Mouse (Mus musculus) lung, adult 2 months (tissue): Measurements from ENCODE around the gene Map4.

ENCODE experiments used
- CTCF ChIP-seq: fragments of 200-500 bp; IDR thresholded peaks from 2 replicates; pipeline ENCODE4 v1.5.1; 2011; ENCODE audit warnings: mild to moderate bottlenecking, low read length, control low read depth; ENCODE audit not compliant: insufficient read depth
- POLR2A ChIP-seq: fragments of 200-500 bp; IDR thresholded peaks from 2 replicates; pipeline ENCODE4 v1.6.1; 2011; ENCODE audit warnings: low read depth, mild to moderate bottlenecking, control low read depth, low read length, borderline replicate concordance; ENCODE audit errors: extremely low read depth

DNA sequence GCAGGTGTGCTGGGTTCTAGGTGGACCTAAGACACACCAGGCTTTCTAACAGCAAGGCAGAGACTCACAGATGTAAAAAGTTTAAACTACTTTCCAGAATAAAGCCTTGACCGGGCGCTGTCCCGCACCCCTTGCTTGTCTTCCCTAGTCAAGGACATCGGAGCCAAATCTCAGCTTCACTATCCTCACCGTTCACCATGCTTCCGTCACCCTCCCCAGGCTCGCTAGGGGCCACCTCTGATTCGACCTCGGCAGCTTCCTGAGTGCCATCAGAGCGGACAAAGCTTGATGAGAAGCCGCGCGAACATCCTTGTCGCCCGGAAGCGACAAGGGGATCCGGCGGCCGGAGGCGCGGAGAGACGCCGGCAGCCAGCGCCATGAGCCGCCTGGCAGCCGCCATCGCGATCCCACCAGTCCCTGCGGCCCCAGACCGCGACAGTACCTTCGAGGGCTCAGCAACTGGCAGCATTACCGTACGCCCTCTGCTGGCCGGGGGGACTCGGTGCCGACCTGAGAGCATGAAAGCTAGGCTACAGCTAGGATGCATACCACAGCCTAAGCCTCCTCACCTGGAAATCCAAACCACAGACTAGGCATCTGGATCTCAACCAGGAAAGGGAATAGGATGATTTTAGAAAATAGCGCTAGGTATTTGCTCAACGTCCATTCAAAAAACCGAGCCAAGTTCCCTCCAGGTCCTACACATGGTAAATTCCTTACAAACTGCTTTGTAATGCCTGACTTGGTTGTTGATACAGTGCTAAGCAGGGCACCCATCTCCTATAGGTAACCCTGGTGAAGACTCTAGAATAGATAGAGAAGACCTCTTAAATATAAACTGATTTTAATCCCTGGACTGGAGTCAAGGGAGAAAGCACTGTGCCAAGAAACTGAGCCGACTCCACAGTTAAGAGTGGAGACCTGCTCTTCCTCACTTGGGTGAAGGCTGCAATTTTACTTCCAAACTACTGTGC is 169.7 kb downstream of the Map4 start:
- TF ChIP-seq CTCF (peak; percentile 89), POLR2A (peak; percentile 32; the same call in 1 of the 2 replicates)
